Mouse (Mus musculus) bone marrow, adult 2 months (tissue): ENCODE results near the gene Zfp61.

Experiments used
- CTCF ChIP-seq: fragments of 200-500 bp; IDR thresholded peaks from 2 replicates; pipeline ENCODE4 v1.5.1; 2011; ENCODE audit warnings: low read length, control low read depth; ENCODE audit not compliant: control insufficient read depth, insufficient read depth
- POLR2A ChIP-seq: fragments of 200-500 bp; IDR thresholded peaks from 2 replicates; pipeline ENCODE4 v1.6.1; 2011; ENCODE audit warnings: low read depth, mild to moderate bottlenecking, control low read depth, low read length, borderline replicate concordance; ENCODE audit not compliant: control insufficient read depth

GRCm38 (mm10) chr7:24270288-24270672 lies 30.8 kb downstream of the Zfp61 start, which contains the start of gene Zfp93:
- no peak for TF ChIP-seq CTCF
- TF ChIP-seq POLR2A = no peak
